Mouse (Mus musculus): ENCODE results near the gene Abcc1. TPM values are rescaled to one million over a fixed set of nuclear protein-coding genes. Genes with fewer than 3 reads are reported as not detected.

Gene Abcc1
- polyA plus RNA-seq, 1 experiment, result 78.6 TPM

GRCm38 (mm10) chr16:14429371-14429770, 68.0 kb downstream of the Abcc1 start:
- no peak for TF ChIP-seq CTCF (IDR thresholded peaks at IDR 0.05; ENCODE audit: borderline replicate concordance, insufficient read depth, low read length)
- no peak for TF ChIP-seq POLR2A (IDR thresholded peaks at IDR 0.05; ENCODE audit: low read depth, low read length)
- Histone ChIP-seq H3K4me3 (ENCODE audit: insufficient read depth, low read length) (no peak overlapping the region), H3K27ac (ENCODE audit: insufficient read depth, low read length) (no peak overlapping the region), H3K4me1 (ENCODE audit: control insufficient read depth, insufficient read depth, low read length) (no peaks in the 10 kb centered on the region)

GRCm38 (mm10) chr16:14432996-14433395, 71.6 kb downstream of the Abcc1 start:
- H3K4me3 ChIP-seq (ENCODE audit: insufficient read depth, low read length), result no peak overlapping the region
- no peak for TF ChIP-seq POLR2A (IDR thresholded peaks at IDR 0.05; ENCODE audit: low read depth, low read length)
- TF ChIP-seq CTCF (IDR thresholded peaks at IDR 0.05; ENCODE audit: borderline replicate concordance, insufficient read depth, low read length), result no peak
- no peaks in the 10 kb centered on the region for H3K4me1 ChIP-seq (ENCODE audit: control insufficient read depth, insufficient read depth, low read length)
- H3K27ac ChIP-seq (ENCODE audit: insufficient read depth, low read length), result no peak overlapping the region

GRCm38 (mm10) chr16:14435526-14435925, 74.2 kb downstream of the Abcc1 start:
- H3K4me3 ChIP-seq (ENCODE audit: insufficient read depth, low read length), result no peak overlapping the region
- no peak for TF ChIP-seq POLR2A (IDR thresholded peaks at IDR 0.05; ENCODE audit: low read depth, low read length)
- TF ChIP-seq CTCF (IDR thresholded peaks at IDR 0.05; ENCODE audit: borderline replicate concordance, insufficient read depth, low read length), result no peak

DNA sequence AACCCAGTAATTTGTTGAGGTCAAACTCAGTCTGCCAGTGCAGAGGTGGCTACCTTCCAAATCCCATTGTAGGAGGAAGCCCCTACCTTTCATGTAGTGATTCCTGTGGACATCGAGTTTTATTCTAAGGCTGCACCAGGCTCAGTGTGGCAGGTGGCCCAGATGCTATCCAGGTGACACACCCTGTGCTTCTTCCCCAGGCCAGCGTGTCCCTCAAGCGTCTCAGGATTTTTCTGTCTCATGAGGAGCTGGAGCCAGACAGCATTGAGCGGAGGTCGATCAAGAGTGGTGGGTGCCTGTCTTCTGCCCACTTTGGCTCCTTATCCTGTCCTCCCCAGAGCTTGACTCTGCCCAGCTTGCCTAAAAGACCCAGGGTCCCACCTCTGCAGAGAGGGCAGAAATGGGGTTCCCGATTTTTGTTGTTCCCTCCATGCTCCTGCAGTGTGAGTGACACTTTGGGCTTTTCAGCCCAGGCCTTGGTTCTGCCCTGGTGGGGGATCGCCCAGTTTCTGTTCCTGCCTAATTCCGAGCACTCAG, 76.2 kb downstream of the Abcc1 start:
- TF ChIP-seq CTCF (IDR thresholded peaks at IDR 0.05; ENCODE audit: borderline replicate concordance, insufficient read depth, low read length), result no peak
- no peak for TF ChIP-seq POLR2A (IDR thresholded peaks at IDR 0.05; ENCODE audit: low read depth, low read length)
- Histone ChIP-seq H3K4me3 (ENCODE audit: insufficient read depth, low read length) (no peak overlapping the region), H3K4me1 (ENCODE audit: control insufficient read depth, insufficient read depth, low read length) (no peaks in the 10 kb centered on the region), H3K27ac (ENCODE audit: insufficient read depth, low read length) (no peak overlapping the region)

More at GRCm38 (mm10) chr16:14435526-14435925, 74.2 kb downstream of the Abcc1 start:
- no peak overlapping the region for H3K27ac ChIP-seq (ENCODE audit: insufficient read depth, low read length)
- no peaks in the 10 kb centered on the region for H3K4me1 ChIP-seq (ENCODE audit: control insufficient read depth, insufficient read depth, low read length)

GRCm38 (mm10) chr16:14438561-14438960, 77.2 kb downstream of the Abcc1 start:
- Histone ChIP-seq H3K4me1 (ENCODE audit: control insufficient read depth, insufficient read depth, low read length) (peaks cover 4% of the 10 kb centered on the region; the same call in 1 of the 2 replicates), H3K27ac (ENCODE audit: insufficient read depth, low read length) (no peak overlapping the region), H3K4me3 (ENCODE audit: insufficient read depth, low read length) (no peak overlapping the region)
- no peak for TF ChIP-seq CTCF (IDR thresholded peaks at IDR 0.05; ENCODE audit: borderline replicate concordance, insufficient read depth, low read length)
- no peak for TF ChIP-seq POLR2A (IDR thresholded peaks at IDR 0.05; ENCODE audit: low read depth, low read length)

DNA sequence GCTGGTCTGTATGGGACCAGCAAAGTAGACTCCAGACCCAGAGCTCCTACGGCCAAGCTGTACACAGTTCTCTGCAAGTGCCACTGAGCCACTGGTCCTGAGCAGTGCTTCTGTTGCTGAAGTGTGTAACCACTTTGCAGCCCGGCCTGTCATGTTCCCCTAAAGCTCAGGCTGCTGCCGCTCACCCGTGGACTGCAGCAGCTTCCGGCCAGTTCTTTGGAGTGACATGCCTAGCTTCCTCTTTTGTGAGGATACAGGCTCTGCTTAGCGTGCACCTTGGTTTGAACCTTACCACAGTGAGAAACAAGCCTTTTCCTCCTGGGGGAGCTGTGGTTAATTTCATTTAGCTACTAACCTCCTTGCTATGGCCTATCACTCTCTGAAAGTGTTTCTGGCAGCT, 77.7 kb downstream of the Abcc1 start:
- TF ChIP-seq CTCF (IDR thresholded peaks at IDR 0.05; ENCODE audit: borderline replicate concordance, insufficient read depth, low read length), result no peak
- TF ChIP-seq POLR2A (IDR thresholded peaks at IDR 0.05; ENCODE audit: low read depth, low read length), result no peak
- H3K4me3 ChIP-seq (ENCODE audit: insufficient read depth, low read length), result no peak overlapping the region
- H3K4me1 ChIP-seq (ENCODE audit: control insufficient read depth, insufficient read depth, low read length), result peaks cover 6% of the 10 kb centered on the region; the same call in 1 of the 2 replicates
- no peak overlapping the region for H3K27ac ChIP-seq (ENCODE audit: insufficient read depth, low read length)

GRCm38 (mm10) chr16:14439801-14440614, 78.7 kb downstream of the Abcc1 start:
- H3K4me1 ChIP-seq (ENCODE audit: control insufficient read depth, insufficient read depth, low read length), result peaks cover 9% of the 10 kb centered on the region; the same call in 1 of the 2 replicates
- H3K4me3 ChIP-seq (ENCODE audit: insufficient read depth, low read length), result no peak overlapping the region
- H3K27ac ChIP-seq (ENCODE audit: insufficient read depth, low read length), result no peak overlapping the region
- TF ChIP-seq CTCF (IDR thresholded peaks at IDR 0.05; ENCODE audit: borderline replicate concordance, insufficient read depth, low read length) (no peak), POLR2A (IDR thresholded peaks at IDR 0.05; ENCODE audit: low read depth, low read length) (no peak)

DNA sequence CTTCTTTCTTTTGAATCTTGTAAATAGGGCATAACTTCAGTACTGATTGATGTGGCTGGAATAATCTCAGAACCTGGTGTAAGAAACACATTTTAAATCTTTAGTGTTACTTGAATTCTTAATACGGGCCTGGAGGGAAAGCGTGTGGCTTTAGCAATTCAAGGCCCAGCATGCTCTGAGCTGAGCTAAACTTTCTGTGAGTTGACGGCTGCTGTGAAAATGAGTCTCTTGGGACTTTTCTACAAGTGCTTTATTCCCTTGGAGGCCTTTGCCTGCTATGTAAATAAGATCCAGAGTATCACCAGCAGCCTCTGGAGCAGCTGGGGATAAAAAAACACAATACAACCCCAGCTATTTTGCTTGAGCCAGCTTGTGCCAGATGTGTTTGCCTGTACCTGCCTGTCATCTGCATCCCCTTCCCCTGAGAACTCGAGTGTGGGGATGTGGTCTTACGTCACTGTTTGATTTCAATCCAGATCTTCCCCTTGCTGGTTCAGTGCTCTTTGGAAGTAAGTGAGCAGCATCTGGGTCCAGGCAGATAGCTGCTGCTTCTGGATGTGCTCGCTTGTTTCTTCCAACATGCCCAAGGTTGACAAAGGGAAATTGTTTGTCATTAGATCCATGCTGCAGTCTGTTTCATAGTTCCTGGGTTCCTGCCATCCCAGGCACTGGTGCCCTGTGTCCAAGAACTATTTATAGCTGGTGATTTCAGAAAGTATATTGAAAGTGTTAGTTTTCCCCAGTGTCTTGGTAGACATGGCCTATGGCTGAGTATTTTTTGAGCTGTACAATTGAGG, 82.9 kb downstream of the Abcc1 start:
- TF ChIP-seq POLR2A (IDR thresholded peaks at IDR 0.05; ENCODE audit: low read depth, low read length) (no peak), CTCF (IDR thresholded peaks at IDR 0.05; ENCODE audit: borderline replicate concordance, insufficient read depth, low read length) (no peak)

DNA sequence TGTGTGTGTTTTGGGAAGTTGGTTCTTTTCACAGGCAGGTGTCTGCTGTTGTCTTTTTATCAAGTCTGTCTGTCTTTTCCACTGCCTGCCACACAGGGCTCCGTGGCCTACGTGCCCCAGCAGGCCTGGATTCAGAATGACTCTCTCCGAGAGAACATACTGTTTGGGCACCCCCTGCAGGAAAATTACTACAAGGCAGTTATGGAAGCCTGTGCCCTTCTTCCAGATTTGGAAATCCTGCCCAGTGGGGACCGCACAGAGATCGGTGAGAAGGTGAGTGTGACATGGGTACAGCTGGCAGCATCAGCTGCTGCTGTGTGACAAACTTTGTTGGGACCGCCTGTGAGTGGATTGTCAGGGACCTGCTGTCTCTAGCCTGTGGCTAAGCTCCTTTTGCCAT, 83.8 kb downstream of the Abcc1 start:
- Histone ChIP-seq H3K4me3 (ENCODE audit: insufficient read depth, low read length) (no peak overlapping the region), H3K4me1 (ENCODE audit: control insufficient read depth, insufficient read depth, low read length) (peaks cover 15% of the 10 kb centered on the region), H3K27ac (ENCODE audit: insufficient read depth, low read length) (no peak overlapping the region)
- TF ChIP-seq POLR2A (IDR thresholded peaks at IDR 0.05; ENCODE audit: low read depth, low read length), result no peak
- no peak for TF ChIP-seq CTCF (IDR thresholded peaks at IDR 0.05; ENCODE audit: borderline replicate concordance, insufficient read depth, low read length)

More for the DNA sequence above, 82.9 kb downstream of the Abcc1 start:
- Histone ChIP-seq H3K27ac (ENCODE audit: insufficient read depth, low read length) (no peak overlapping the region; the same call in 1 of the 2 replicates), H3K4me3 (ENCODE audit: insufficient read depth, low read length) (no peak overlapping the region), H3K4me1 (ENCODE audit: control insufficient read depth, insufficient read depth, low read length) (peaks cover 9% of the 10 kb centered on the region; the same call in 1 of the 2 replicates)
